Mouse (Mus musculus) midbrain, embryonic 14.5 days (tissue): ENCODE data around the gene 4933406M09Rik. TPM values are rescaled to one million over a fixed set of nuclear protein-coding genes. Genes with fewer than 3 reads are reported as not detected.

Experiments
- ATAC-seq: fragments of 200-750 bp; cut with Nextera tagmentation; 2 replicates; pipeline ENCODE4 v1.8.0; 2017; ENCODE audit warnings: moderate number of reproducible peaks, moderate library complexity; ENCODE audit not compliant: low FRiP score, low TSS enrichment
- DNase-seq: peaks from one replicate; pipeline ENCODE4 v3.0.0-alpha.2; 2015
- H3K27ac ChIP-seq: fragments of 300-500 bp; sonication (generic); replicated peaks from 2 replicates; pipeline ENCODE4 v1.5.1; 2014; ENCODE audit warnings: mild to moderate bottlenecking, low read depth, low read length, moderate library complexity
- H3K27me3 ChIP-seq: fragments of 300-500 bp; sonication (generic); 2 replicates; pipeline ENCODE4 v1.6.1; 2014; ENCODE audit warnings: low read length, control low read depth, mixed read lengths; ENCODE audit not compliant: control insufficient read depth, insufficient read depth
- H3K36me3 ChIP-seq: fragments of 300-500 bp; sonication (generic); 2 replicates; pipeline ENCODE4 v1.6.1; 2014; ENCODE audit warnings: low read length, control low read depth; ENCODE audit not compliant: control insufficient read depth, insufficient read depth
- H3K4me1 ChIP-seq: fragments of 300-500 bp; sonication (generic); 2 replicates; pipeline ENCODE4 v1.6.1; 2014; ENCODE audit warnings: mild to moderate bottlenecking, antibody characterized with exemption, low read length, control low read depth; ENCODE audit not compliant: control insufficient read depth, insufficient read depth
- H3K4me2 ChIP-seq: fragments of 300-500 bp; sonication (generic); 2 replicates; pipeline ENCODE4 v1.6.1; 2014; ENCODE audit warnings: mild to moderate bottlenecking, low read length, moderate library complexity
- H3K4me3 ChIP-seq: fragments of 300-500 bp; sonication (generic); replicated peaks from 2 replicates; pipeline ENCODE4 v1.5.1; 2014; ENCODE audit warnings: low read depth, low read length
- H3K9ac ChIP-seq: fragments of 300-500 bp; sonication (generic); replicated peaks from 2 replicates; pipeline ENCODE4 v1.6.1; 2014; ENCODE audit warnings: mild to moderate bottlenecking, low read length, moderate library complexity
- H3K9me3 ChIP-seq: fragments of 300-500 bp; sonication (generic); 2 replicates; pipeline ENCODE4 v1.6.1; 2016; ENCODE audit warnings: low read length, control low read depth, mixed read lengths; ENCODE audit not compliant: control insufficient read depth
- WGBS: fragments of 180-500 bp; shearing (Covaris S2); extraction: QIAGEN DNeasy Blood & Tissue Kit; methylation state at CpG from one replicate; pipeline ENCODE4 v1.1.7; 2014; 5-methylcytosine and 5-hydroxymethylcytosine counted together
- polyA plus RNA-seq: library from polyadenylated mRNA; unstranded; fragments of >200 nt; fragmentation: Nextera tagmentation; extraction: Ambion mirVana; gene quantifications from 2 replicates; pipeline ENCODE4 v1.2.1, GENCODE M21; 2014

Gene 4933406M09Rik
- polyA plus RNA-seq, 1 experiment from 2014 or later = not detected

GRCm38 (mm10) chr1:134398210-134398609, 12.5 kb downstream of the 4933406M09Rik start:
- DNase-seq (no peak), ATAC-seq (no peak)
- no peak overlapping the region for H3K9ac ChIP-seq
- H3K4me2 ChIP-seq = no peak overlapping the region
- no peaks in the 10 kb centered on the region for H3K36me3 ChIP-seq
- H3K27ac ChIP-seq = no peak overlapping the region
- H3K4me1 ChIP-seq = no peaks in the 10 kb centered on the region
- 0 out of 2 replicates have a peak, but pooled peaks cover 2% of the 10 kb centered on the region for H3K9me3 ChIP-seq
- H3K4me3 ChIP-seq = no peak overlapping the region
- WGBS = 91% methylated on average over 12 of the region's 12 CpGs
- peaks cover 3% of the 10 kb centered on the region; the same call in 1 of the 2 replicates for H3K27me3 ChIP-seq

- H3K4me3 ChIP-seq = no peak overlapping the region
- ATAC-seq (no peak), DNase-seq (no peak)
Observed at GRCm38 (mm10) chr1:134399735-134400134, 14.0 kb downstream of the 4933406M09Rik start.

GRCm38 (mm10) chr1:134405509-134406413, 20.0 kb downstream of the 4933406M09Rik start, which contains the start of gene Cyb5r1:
Gene Cyb5r1 (plus strand): TSS chr1:134405559.
- DNase-seq (peak; percentile 82), ATAC-seq (peak; percentile 89)
- 0 out of 2 replicates have a peak, but pooled peaks cover 10% of the 10 kb centered on the region for H3K36me3 ChIP-seq
- 2% methylated on average over 43 of the region's 43 CpGs for WGBS
- peak within 1 kb of the TSS; percentile 70 for H3K4me3 ChIP-seq
- H3K27me3 ChIP-seq = no peaks in the 10 kb centered on the region
- H3K9me3 ChIP-seq = no peaks in the 10 kb centered on the region
- H3K4me1 ChIP-seq = 0 out of 2 replicates have a peak, but pooled peaks cover 4% of the 10 kb centered on the region
- H3K9ac ChIP-seq = peak within 1 kb of the TSS; percentile 65
- 0 out of 2 replicates have a peak within 1 kb of the TSS, but pooled peaks have one; percentile 32 for H3K27ac ChIP-seq
- H3K4me2 ChIP-seq = peak within 1 kb of the TSS; percentile 75

More at GRCm38 (mm10) chr1:134399735-134400134, 14.0 kb downstream of the 4933406M09Rik start:
- Histone ChIP-seq H3K27me3 (peaks cover 3% of the 10 kb centered on the region; the same call in 1 of the 2 replicates), H3K9ac (no peak overlapping the region), H3K27ac (no peak overlapping the region), H3K4me2 (no peak overlapping the region), H3K9me3 (0 out of 2 replicates have a peak, but pooled peaks cover 2% of the 10 kb centered on the region), H3K36me3 (no peaks in the 10 kb centered on the region), H3K4me1 (no peaks in the 10 kb centered on the region)
- 61% methylated on average over 5 of the region's 5 CpGs for whole genome bisulfite sequencing

- H3K4me2 ChIP-seq = peak overlapping the region; percentile 75
- H3K36me3 ChIP-seq = 0 out of 2 replicates have a peak, but pooled peaks cover 10% of the 10 kb centered on the region
- H3K9me3 ChIP-seq = no peaks in the 10 kb centered on the region
- H3K9ac ChIP-seq = peak overlapping the region; percentile 65
- no peaks in the 10 kb centered on the region for H3K27me3 ChIP-seq
- 0 out of 2 replicates have a peak, but pooled peaks cover 4% of the 10 kb centered on the region for H3K4me1 ChIP-seq
- 34% methylated on average over 8 of the region's 8 CpGs for whole genome bisulfite sequencing
- no peak for ATAC-seq
- no peak overlapping the region for H3K27ac ChIP-seq
- peak overlapping the region; percentile 70 for H3K4me3 ChIP-seq
- DNase-seq = no peak
Observed at GRCm38 (mm10) chr1:134406414-134406771, 20.7 kb downstream of the 4933406M09Rik start.

- Histone ChIP-seq H3K27ac (no peak overlapping the region), H3K27me3 (no peaks in the 10 kb centered on the region), H3K9me3 (no peaks in the 10 kb centered on the region), H3K36me3 (0 out of 2 replicates have a peak, but pooled peaks cover 10% of the 10 kb centered on the region), H3K9ac (no peak overlapping the region), H3K4me2 (no peak overlapping the region), H3K4me3 (no peak overlapping the region), H3K4me1 (0 out of 2 replicates have a peak, but pooled peaks cover 4% of the 10 kb centered on the region)
- 68% methylated on average over 8 of the region's 8 CpGs for WGBS
- DNase-seq (no peak), ATAC-seq (no peak)
Observed at GRCm38 (mm10) chr1:134408080-134408479, 22.3 kb downstream of the 4933406M09Rik start.

- no peaks in the 10 kb centered on the region for H3K9me3 ChIP-seq
- H3K4me1 ChIP-seq = peaks cover 17% of the 10 kb centered on the region
- H3K27me3 ChIP-seq = no peaks in the 10 kb centered on the region
- H3K27ac ChIP-seq = no peak overlapping the region
- no peak overlapping the region for H3K4me3 ChIP-seq
- WGBS = 95% methylated on average over 9 of the region's 9 CpGs
- no peak overlapping the region for H3K9ac ChIP-seq
- H3K36me3 ChIP-seq = 0 out of 2 replicates have a peak, but pooled peaks cover 10% of the 10 kb centered on the region
- no peak overlapping the region for H3K4me2 ChIP-seq
- no peak for DNase-seq
- no peak for ATAC-seq
Observed at GRCm38 (mm10) chr1:134411706-134412629, 26.2 kb downstream of the 4933406M09Rik start.

- H3K36me3 ChIP-seq = peaks cover 7% of the 10 kb centered on the region; the same call in 1 of the 2 replicates
- no peak overlapping the region for H3K4me3 ChIP-seq
- no peak for DNase-seq
- H3K9ac ChIP-seq = no peak overlapping the region
- no peak overlapping the region; the same call in 1 of the 2 replicates for H3K4me2 ChIP-seq
- no peaks in the 10 kb centered on the region for H3K9me3 ChIP-seq
- no peak overlapping the region for H3K27ac ChIP-seq
- no peak for ATAC-seq
- H3K4me1 ChIP-seq = peaks cover 17% of the 10 kb centered on the region
- no peaks in the 10 kb centered on the region for H3K27me3 ChIP-seq
- WGBS = 47% methylated on average over 2 of the region's 2 CpGs
Observed at GRCm38 (mm10) chr1:134414038-134414437, 28.3 kb downstream of the 4933406M09Rik start.
